Mouse (Mus musculus) midbrain, embryonic 12.5 days (tissue): ENCODE measurements at regions not wholly inside any gene's neighbourhood (a gene's known extent, or its start where the extent isn't known, plus 50 kb on each side); places are given as distances from the start of the nearest gene placed in this dataset.

Experiments
- ATAC-seq: fragments of 200-750 bp; cut with Nextera tagmentation; 2 replicates; pipeline ENCODE4 v1.8.0; 2017; ENCODE audit warnings: low read depth, moderate TSS enrichment, moderate library complexity; ENCODE audit not compliant: low FRiP score
- H3K27ac ChIP-seq: fragments of 300-500 bp; sonication (generic); replicated peaks from 2 replicates; pipeline ENCODE4 v1.5.1; 2016; ENCODE audit warnings: mild to moderate bottlenecking
- H3K27me3 ChIP-seq: fragments of 300-500 bp; sonication (generic); 2 replicates; pipeline ENCODE4 v1.6.1; 2016; ENCODE audit warnings: mild to moderate bottlenecking
- H3K36me3 ChIP-seq: fragments of 300-500 bp; sonication (generic); 2 replicates; pipeline ENCODE4 v1.6.1; 2016
- H3K4me1 ChIP-seq: fragments of 300-500 bp; sonication (generic); 2 replicates; pipeline ENCODE4 v1.6.1; 2016
- H3K4me2 ChIP-seq: fragments of 300-500 bp; sonication (generic); replicated peaks from 2 replicates; pipeline ENCODE4 v1.6.1; 2016; ENCODE audit warnings: mild to moderate bottlenecking, moderate library complexity
- H3K4me3 ChIP-seq: fragments of 300-500 bp; sonication (generic); 2 replicates; pipeline ENCODE4 v1.5.1; 2016; ENCODE audit warnings: mild to moderate bottlenecking
- H3K9ac ChIP-seq: fragments of 300-500 bp; sonication (generic); replicated peaks from 2 replicates; pipeline ENCODE4 v1.6.1; 2016; ENCODE audit warnings: mild to moderate bottlenecking, moderate library complexity
- H3K9me3 ChIP-seq: fragments of 300-500 bp; sonication (generic); 2 replicates; pipeline ENCODE4 v1.6.1; 2016; ENCODE audit warnings: mild to moderate bottlenecking
- WGBS: fragments of 180-500 bp; shearing (Covaris S2); methylation state at CpG from one replicate; pipeline ENCODE4 v1.1.7; 2016; 5-methylcytosine and 5-hydroxymethylcytosine counted together

DNA sequence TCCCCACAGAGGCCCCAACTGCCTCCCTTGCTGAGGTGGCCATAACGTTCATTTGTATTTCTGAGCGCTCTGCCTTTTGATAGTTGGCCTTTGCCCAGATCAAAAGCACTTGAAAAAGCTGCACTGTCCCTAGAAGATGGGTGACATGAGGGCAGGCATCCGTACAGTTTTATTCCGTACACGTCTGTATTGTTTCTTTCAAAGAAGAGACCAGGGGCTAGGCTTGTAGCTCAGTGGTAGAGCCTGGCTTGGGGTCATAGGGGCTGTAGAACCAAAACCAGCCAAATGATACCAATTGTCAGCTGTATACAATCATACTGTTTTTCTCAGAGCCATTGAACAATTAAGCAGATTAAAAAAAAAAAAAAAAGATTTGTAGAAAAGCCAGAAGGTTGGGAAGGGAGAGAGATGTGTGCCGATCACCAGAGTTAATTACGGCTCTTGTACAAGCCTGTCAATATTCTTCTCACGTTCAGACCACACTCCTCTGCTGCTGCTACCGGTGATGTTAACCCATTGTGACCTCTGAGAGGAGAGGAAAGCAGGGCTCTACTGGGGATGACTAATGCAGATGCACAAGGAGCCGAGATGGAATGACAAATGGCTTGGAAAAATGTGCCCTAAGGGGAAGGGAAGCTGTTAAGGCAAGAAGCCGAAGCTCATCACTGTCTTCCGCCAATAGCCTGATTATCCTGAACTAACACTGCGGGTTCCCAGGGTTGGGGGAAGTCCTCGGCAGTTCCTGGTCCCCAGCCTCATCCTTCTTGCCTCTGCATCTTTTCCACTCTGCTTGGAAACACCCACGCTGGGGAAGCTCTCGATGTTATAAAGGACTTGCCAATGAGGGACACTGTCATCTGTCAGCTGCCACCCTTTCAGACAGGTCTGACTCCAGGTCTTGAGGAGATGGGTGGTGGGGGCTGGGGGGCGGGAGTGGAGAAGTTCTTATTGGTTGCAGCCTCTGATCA, 77.8 kb upstream of the Map1b start:
- H3K4me3 ChIP-seq = no peak overlapping the region
- no peaks in the 10 kb centered on the region for H3K27me3 ChIP-seq
- peaks cover 25% of the 10 kb centered on the region for H3K4me1 ChIP-seq
- no peaks in the 10 kb centered on the region for H3K36me3 ChIP-seq
- H3K9ac ChIP-seq = no peak overlapping the region
- WGBS = 32% methylated on average over 17 of the region's 17 CpGs
- ATAC-seq = peak; percentile 84
- H3K4me2 ChIP-seq = peak overlapping the region; percentile 26
- H3K9me3 ChIP-seq = no peaks in the 10 kb centered on the region
- H3K27ac ChIP-seq = peak overlapping the region; percentile 77

DNA sequence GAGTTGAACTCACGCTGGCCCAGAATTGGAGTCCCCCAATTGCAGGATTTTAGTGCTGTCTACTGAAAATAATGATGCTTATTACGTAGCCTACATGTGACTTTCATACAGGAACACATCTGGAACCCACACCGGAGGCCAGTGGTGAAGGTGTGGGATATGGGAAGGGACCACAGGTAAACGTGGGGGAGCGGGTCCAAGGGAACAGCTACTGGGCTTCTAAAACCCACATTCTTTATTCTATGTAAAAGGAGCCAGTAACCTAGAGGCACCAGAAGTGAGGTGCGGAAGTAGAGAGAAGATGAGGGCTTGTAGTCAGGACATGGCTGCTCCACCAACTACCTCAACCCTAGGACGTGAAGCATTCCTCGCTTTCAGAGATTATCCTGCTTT, 76.9 kb upstream of the Map1b start:
- Histone ChIP-seq H3K27me3 (no peaks in the 10 kb centered on the region), H3K4me1 (peaks cover 25% of the 10 kb centered on the region), H3K4me2 (peak overlapping the region; percentile 26; the same call in 1 of the 2 replicates), H3K36me3 (no peaks in the 10 kb centered on the region), H3K9ac (no peak overlapping the region), H3K27ac (peak overlapping the region; percentile 77), H3K4me3 (no peak overlapping the region), H3K9me3 (no peaks in the 10 kb centered on the region)
- ATAC-seq = peak; percentile 16; the same call in 1 of the 2 replicates
- 48% methylated on average over 8 of the region's 8 CpGs for WGBS

DNA sequence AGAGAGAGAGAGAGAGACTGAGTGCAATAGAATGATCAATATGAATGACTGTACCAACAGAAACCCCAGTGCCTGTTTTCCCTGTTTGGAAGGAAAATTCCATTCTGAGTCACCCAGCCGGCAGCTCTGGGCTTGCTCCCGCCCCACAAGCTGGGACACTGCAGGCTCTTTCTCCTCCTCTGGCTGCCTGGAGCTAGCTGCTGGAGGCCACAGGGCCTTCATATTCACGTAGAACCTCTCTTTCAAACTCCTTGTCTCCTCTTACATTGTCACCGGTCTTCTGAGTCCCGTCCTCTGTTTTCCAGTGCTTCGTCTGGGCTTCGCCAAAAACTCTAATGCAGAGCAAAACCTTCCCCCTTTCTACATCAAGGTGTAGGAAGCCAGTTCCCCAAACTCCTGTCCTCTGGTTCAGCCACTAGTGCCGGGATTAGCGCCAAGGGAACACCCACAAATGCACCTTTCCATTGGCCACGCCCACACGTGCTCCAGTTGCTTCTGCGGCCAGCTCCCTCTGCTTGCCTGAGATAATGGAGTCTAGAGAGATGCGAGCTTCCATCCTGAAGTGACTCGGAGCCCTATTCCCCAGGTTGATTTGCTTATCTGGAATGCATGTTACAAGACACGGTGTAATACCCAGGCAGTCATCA, 76.4 kb upstream of the Map1b start:
- H3K4me2 ChIP-seq = 0 out of 2 replicates have a peak overlapping the region, but pooled peaks have one; percentile 17
- 16% methylated on average over 15 of the region's 15 CpGs for WGBS

DNA sequence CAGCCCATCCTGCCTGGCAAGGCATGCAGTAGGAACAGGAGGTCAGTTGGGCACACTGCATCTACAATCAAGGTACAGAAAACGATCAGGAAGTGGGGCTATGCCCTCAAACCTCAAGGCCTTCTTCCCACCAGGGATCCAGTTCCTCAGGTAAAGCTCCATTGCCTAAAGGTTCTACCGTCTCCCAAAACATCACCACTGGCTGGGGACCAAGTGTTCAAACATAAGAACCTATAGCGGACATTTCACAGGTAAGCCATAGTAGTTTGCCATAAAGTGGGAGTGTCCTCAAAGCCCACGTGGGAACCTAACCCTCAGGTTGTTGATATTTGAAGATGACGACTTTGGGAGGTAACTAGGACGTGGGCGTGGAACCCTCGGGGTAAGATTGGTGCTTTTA, 72.3 kb upstream of the Map1b start:
- WGBS = 86% methylated on average over 8 of the region's 8 CpGs
- no peaks in the 10 kb centered on the region for H3K36me3 ChIP-seq
- H3K4me3 ChIP-seq = no peak overlapping the region
- no peak overlapping the region for H3K4me2 ChIP-seq
- H3K9ac ChIP-seq = no peak overlapping the region
- H3K4me1 ChIP-seq = peaks cover 18% of the 10 kb centered on the region
- H3K9me3 ChIP-seq = no peaks in the 10 kb centered on the region
- H3K27ac ChIP-seq = no peak overlapping the region
- H3K27me3 ChIP-seq = no peaks in the 10 kb centered on the region
- no peak for ATAC-seq

More for the DNA sequence above, 76.4 kb upstream of the Map1b start:
- peaks cover 25% of the 10 kb centered on the region for H3K4me1 ChIP-seq
- peak overlapping the region; percentile 77; the same call in 1 of the 2 replicates for H3K27ac ChIP-seq
- H3K4me3 ChIP-seq = no peak overlapping the region
- ATAC-seq = no peak
- H3K9me3 ChIP-seq = no peaks in the 10 kb centered on the region
- H3K36me3 ChIP-seq = no peaks in the 10 kb centered on the region
- no peaks in the 10 kb centered on the region for H3K27me3 ChIP-seq
- no peak overlapping the region for H3K9ac ChIP-seq

DNA sequence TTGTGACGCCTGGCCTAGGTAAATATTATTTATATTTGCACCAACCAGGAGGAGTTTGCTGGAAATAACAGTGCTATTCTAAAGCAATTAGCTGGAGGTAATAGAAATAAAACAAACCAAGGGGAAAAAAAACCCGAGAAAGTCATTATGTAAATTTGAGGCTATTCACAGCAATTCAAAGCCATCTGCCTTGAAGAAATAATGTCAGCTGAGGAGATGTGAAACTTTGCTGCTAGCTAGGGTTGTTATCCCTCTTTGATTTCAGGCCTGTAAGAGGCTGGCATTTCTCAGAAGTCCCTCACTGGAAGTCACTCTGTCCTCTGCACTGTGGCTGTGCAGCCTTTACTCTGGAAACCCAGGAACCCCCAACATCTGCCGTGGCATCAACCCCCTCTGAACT, 67.5 kb upstream of the Map1b start:
- H3K36me3 ChIP-seq = no peaks in the 10 kb centered on the region
- 51% methylated on average over 3 of the region's 3 CpGs for WGBS
- no peak overlapping the region for H3K4me3 ChIP-seq
- H3K9me3 ChIP-seq = no peaks in the 10 kb centered on the region
- no peak overlapping the region for H3K27ac ChIP-seq
- no peak for ATAC-seq
- H3K9ac ChIP-seq = no peak overlapping the region
- no peaks in the 10 kb centered on the region for H3K27me3 ChIP-seq
- H3K4me1 ChIP-seq = peaks cover 8% of the 10 kb centered on the region
- no peak overlapping the region for H3K4me2 ChIP-seq

DNA sequence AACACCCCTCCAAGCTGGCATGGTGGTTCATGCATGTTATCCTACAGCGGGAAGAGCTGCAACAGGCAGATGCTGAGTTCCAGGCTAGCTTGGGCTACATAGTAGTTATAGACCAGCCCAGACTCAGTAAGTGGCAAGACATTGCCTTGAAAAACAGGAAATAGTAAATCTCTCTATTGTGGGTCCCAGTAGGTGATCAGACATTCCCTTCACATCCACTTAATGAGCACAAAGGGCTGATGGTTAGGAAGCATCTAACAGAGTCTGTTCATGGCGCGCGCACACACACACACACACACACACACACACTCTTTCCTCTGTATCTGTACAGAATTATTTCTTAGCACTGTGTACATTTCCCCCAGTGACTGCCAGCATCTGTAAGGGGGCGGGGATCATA, 64.0 kb upstream of the Map1b start:
- no peak for ATAC-seq
- H3K27me3 ChIP-seq = no peaks in the 10 kb centered on the region

DNA sequence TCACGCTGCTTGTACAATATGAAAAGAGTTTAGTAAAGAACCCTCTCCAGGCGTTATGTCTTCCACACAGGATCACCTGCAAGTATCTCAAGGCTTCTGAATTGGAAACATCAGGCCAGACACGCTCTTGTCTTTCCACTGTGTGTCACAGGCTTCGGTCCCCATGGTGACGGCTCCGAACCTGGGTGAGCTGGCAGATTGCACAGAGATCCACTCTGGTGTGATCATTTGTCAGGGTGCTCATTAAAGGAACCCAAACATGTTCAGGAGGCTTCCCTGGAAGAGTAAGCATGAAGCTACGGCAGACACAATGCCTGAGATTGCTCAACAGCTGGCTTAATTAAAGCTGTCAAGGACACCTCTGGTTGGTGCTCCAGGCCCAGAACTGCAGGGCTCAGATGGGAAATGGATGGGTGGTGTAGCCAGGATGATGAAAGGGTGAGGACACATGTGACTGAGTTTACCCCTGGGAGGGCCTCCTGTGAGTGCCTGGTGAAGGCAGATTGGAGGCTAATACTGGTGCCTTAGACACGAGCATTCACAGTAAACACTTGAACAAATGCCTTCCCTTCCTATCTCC, 63.3 kb upstream of the Map1b start:
- Histone ChIP-seq H3K4me2 (no peak overlapping the region), H3K27ac (no peak overlapping the region), H3K9me3 (0 out of 2 replicates have a peak, but pooled peaks cover 2% of the 10 kb centered on the region), H3K36me3 (no peaks in the 10 kb centered on the region), H3K27me3 (no peaks in the 10 kb centered on the region), H3K4me3 (no peak overlapping the region), H3K9ac (no peak overlapping the region), H3K4me1 (peaks cover 8% of the 10 kb centered on the region)
- 75% methylated on average over 8 of the region's 8 CpGs for WGBS
- no peak for ATAC-seq

More for the DNA sequence above, 64.0 kb upstream of the Map1b start:
- no peak overlapping the region for H3K27ac ChIP-seq
- H3K4me1 ChIP-seq = peaks cover 8% of the 10 kb centered on the region
- no peaks in the 10 kb centered on the region for H3K36me3 ChIP-seq
- 84% methylated on average over 5 of the region's 5 CpGs for WGBS
- no peak overlapping the region for H3K9ac ChIP-seq
- no peak overlapping the region for H3K4me2 ChIP-seq
- 0 out of 2 replicates have a peak, but pooled peaks cover 2% of the 10 kb centered on the region for H3K9me3 ChIP-seq
- no peak overlapping the region for H3K4me3 ChIP-seq

DNA sequence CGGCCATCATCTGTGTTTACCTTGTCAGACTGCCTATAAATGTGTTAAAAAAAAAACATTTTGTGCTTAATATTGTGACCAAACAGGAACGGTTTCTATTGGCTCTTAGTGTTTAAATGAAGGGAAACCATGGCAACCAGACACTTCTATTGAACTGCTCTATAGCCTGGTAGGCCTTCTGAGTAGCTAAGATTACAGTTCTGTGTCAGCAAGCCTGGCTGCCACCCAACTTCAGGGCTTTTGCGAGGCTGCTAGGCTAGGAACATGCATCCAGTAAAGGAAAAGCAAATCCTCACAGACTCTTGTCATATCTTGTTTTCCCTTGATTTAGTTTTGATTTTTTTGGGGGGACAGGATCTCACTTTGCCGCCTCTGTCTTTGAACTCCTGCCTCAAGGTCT, 61.3 kb upstream of the Map1b start:
- WGBS = 84% methylated on average over 4 of the region's 4 CpGs
- no peak overlapping the region for H3K9ac ChIP-seq
- H3K27ac ChIP-seq = no peak overlapping the region
- H3K9me3 ChIP-seq = 0 out of 2 replicates have a peak, but pooled peaks cover 2% of the 10 kb centered on the region
- H3K4me1 ChIP-seq = no peaks in the 10 kb centered on the region
- ATAC-seq = no peak
- H3K36me3 ChIP-seq = no peaks in the 10 kb centered on the region
- no peak overlapping the region for H3K4me3 ChIP-seq
- no peaks in the 10 kb centered on the region for H3K27me3 ChIP-seq
- H3K4me2 ChIP-seq = no peak overlapping the region

DNA sequence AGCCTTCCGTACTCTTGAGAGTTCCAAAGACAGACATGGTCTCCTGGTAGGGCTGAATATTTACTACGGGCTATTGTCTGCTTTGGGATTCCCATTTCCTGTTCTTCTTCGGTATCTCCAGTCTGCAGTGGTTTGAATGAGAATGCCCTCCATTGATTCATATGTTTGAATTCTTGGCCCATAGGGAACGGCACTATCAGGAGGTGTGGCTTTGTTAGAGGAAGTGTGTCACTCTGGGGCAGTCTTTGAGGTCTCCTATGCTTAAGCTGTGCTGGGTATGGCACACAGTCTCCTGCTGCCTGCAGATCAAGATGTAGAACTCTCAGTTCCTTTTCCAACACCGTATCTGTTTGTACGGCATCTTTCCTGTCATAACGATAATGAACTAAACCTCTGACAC, 56.7 kb upstream of the Map1b start:
- ATAC-seq = no peak
- Histone ChIP-seq H3K36me3 (no peaks in the 10 kb centered on the region), H3K9me3 (no peaks in the 10 kb centered on the region), H3K27ac (no peak overlapping the region), H3K4me1 (no peaks in the 10 kb centered on the region), H3K27me3 (no peaks in the 10 kb centered on the region), H3K9ac (no peak overlapping the region), H3K4me2 (no peak overlapping the region), H3K4me3 (no peak overlapping the region)
- WGBS = 92% methylated on average over 7 of the region's 7 CpGs

DNA sequence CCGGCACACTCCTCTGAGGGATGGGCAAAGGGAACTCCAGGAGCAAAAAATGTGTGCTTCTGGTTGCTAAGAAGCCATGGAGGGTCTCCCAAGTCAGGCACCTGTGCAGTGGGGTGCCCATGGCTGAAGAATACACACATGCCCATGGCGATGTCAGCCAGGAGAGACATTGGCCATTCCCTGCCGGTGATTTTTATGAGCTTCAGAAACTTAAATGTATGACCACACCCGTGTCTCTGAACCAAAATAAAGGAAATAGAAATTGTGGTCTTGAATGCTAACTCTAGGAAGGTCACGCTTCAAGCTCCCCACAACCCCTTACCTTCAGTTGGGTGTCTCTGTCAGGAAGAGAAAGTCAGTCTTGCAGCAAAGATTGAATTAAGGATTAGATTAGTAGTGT, 56.0 kb upstream of the Map1b start:
- Histone ChIP-seq H3K36me3 (no peaks in the 10 kb centered on the region), H3K4me1 (no peaks in the 10 kb centered on the region), H3K9ac (no peak overlapping the region), H3K27ac (no peak overlapping the region), H3K4me3 (no peak overlapping the region), H3K27me3 (no peaks in the 10 kb centered on the region), H3K4me2 (no peak overlapping the region), H3K9me3 (no peaks in the 10 kb centered on the region)
- no peak for ATAC-seq
- 89% methylated on average over 5 of the region's 5 CpGs for WGBS
